Mouse (Mus musculus) heart, adult 9 months (tissue): ENCODE results near the gene Irs1.

Experiments used
- DNase-seq, 2 experiments: peaks; one replicate each; pipeline ENCODE4 v3.0.0; 2022; ENCODE audit warnings: low spot score in 2 of 2

Gene Irs1

DNA sequence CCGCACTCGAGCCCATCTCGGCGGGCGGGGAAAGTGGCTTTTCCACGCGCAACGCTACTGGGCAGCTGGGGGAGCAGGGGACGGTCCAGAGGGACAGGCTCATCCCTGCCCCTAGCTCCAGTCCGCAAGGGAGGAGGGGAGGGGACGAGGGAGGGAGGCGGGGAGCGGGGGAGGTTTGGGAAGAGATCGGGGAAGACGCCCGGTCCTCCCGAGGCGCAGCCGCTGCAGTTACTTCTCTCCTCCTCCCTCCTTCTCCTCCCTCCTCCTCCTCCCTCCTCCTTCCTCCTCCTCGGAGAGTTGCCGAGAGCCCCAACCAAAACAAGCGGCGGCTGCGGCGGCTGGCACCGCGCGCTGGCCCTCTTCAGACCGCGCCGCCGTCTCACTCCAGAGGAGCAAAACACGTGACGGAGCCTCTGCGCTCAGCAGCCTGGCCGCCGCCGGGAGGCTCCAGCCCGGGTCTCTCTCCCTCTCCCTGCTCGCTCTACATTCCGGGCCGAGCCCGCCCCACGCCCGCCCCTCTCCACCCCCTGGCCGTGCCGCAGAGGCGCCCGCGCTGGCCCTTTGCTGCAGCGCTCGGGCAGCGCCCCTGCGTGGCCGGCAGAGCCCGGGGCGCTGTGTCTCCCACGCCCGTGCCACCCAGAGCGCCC is at the start of gene Irs1:
TSS of gene Irs1 (minus strand) at position 266 of the 647 bp plus-strand sequence.
- peak; percentile 88 to 89 for DNase-seq

DNA sequence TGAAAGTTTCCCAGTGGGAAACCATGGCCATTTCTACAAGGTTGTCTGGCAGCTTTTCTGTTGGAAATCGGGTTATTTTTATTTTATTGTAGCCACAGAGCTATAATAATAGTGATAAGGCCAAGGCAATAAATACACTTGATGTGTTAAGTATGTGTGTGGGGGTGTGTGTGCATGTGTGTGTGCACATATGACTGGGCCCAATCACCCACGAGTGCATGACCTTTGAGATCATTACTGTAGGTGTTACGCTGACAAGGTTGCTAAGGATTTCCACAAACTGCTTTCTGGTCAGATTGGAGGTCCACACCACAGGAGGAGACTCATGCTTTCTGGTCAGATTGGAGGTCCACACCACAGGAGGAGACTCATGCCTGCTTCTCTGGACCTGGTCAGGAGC is 43.3 kb upstream of the Irs1 start:
- DNase-seq: no peak

DNA sequence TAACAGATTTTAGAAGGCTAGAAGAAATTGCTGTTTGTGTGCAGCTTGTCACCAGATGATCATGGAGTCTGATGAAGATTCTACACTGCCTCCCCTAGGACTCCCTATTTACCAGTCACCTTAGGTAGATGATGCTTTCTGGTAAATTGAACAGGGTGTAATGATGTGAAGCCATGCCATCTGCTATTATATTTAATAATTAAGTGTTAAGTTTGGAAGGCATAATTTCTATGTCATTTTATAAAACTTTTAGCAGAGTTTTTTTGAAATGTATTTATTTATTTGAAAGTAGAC is 38.7 kb upstream of the Irs1 start:
- DNase-seq: no peak

DNA sequence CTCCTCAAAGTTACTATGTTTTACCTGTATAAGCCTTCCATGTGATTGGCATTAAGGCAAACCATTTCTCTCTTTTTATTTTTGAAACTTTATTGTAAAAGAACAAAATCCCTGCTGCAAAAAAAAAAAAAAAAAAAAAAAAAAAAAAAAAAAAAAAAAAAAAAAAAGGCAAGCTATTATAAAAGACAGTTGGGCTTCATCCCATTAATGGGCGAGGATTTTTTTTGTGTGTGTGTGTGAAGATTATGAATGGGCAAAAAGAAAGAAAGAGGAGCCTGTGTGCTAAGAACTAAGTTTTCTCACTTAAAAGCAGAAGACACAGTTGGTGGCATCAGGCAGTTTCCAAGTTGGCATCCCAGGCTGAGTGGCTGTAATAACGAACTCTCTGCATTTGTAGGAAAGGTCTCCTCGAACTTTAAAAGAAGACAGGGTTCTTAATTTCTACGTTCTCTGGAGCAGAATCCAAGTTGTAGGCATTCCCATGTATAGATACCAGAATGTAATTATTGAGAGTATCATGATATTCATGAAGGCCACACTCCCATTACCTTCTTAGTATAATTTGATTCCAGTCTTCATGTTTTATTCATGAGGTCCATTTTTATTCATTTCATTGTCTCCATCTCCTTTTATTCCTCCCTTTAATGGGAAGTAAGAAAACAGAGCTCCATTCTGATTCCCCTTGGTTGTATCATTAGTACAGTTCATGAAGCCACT is 38.2 kb upstream of the Irs1 start:
- DNase-seq: no peak

DNA sequence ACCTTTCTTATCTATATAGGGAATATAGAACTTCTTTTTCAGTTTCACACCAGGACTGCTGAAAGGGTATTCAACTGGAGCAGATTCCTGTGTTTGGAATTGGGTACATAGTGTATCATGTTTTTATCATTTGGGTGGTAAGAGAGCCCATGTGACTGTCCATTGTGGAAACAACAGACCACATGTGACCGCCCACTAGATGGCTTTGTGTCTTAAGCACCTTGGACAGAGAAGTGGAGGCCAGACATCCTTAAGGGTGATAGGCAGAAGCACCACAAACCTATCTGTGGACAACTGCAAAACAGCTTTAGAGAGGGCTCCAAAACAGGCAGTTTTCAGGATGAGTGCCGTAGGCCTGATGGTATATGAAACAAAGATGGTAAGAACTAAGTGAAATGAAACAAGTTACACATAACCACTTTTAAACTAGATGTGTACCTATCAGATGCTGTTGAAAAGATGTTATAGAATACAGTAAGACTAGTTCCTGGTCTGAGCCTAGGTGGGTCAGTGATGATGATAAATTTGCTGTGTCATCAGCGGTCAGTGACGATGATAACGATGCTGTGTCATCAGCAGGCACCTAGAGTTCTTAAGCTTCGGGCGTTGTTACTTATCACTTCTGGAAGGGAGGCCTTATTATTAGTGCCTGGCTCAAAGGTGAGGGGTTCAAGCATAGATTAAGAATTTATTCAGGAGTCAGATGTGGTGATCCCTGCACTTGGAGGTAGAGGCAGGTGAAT is 37.0 kb upstream of the Irs1 start:
- DNase-seq: no peak

DNA sequence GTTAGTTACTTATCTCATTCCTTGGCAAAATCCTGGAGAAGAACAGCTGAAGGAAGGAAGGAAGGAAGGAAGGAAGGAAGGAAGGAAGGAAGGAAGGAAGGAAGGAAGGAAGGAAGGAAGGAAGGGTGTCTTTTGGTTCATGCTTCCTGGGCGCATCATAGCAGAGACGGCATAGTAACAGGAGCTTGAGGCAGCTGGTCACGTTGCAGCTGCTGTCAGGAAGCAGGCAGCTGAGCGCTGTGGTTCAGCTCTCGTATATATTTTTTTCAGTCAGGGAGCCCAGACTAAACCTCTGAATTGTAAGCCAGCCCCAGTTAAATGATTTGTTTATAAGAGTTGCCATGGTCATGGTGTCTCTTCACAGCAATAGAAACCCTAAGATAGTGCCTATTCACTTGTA is 34.9 kb upstream of the Irs1 start:
- DNase-seq: no peak

DNA sequence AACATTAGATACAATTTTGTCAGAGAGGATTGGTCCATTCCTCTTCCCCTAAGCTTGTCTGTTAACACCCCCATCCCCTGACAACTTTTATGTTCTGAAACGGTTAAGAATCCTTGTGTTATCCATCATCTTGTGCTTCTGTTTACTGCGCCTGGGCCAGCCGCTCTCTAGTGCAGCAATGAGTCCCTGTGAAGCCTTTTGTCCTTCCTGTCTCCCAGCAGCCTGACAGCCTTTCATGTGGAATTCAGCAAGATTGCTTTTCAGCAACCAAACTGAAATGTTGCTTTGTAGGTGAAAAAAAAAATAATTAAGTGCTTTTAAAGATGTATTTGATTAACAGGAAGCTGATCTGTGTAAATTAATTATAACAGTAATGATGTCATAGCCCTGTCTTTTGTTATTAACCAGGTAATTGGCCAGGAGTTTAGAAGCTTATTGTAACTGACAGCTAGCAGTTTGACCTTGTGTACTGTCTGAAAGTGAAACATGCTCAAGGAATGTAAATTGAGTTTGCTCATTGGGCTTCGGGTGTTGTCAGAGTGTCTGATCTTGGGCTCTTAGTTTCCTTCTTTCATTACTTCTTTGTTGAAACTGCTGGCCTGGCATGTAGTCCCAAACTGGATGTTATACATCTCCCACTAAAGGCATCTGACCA is 33.0 kb upstream of the Irs1 start:
- no peak for DNase-seq

DNA sequence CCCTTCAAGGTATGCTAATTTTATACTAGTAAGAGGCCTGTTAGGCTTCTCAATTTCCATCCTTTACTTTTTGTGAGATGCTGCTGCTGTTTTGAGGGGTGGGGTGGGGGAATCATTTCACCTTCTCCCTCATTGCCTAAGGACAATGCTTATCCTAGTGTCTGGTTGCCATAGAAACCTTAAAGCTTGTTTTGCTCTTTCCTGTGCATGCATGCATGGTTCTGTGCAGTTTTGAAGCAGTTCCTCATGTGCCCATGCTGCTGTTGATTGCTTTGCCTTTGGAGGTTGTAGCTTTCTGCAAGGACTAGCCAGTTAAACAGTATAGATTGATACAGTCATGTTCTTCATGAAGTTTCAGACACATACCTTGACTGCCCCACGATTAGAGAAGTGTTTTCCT is 30.2 kb upstream of the Irs1 start:
- DNase-seq: no peak

DNA sequence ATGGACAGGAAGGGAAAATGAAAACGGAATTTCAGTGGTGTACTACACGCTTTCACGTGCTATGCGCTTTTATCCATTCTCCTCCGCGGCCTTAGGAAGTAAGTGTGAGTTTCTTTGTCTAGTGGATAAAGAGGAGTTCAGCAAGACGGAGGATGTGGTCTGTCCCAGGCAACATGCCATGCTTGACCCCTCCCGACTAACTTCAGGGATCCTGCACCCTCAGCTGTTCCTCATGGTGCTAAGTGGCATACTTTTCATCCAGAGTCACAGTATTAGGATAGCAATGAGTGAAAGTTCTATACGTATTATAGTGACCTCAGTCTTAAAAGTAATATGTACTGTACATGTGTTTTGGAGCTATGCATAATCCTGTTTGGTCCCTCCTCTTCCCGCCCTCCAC is 29.6 kb upstream of the Irs1 start:
- no peak for DNase-seq

DNA sequence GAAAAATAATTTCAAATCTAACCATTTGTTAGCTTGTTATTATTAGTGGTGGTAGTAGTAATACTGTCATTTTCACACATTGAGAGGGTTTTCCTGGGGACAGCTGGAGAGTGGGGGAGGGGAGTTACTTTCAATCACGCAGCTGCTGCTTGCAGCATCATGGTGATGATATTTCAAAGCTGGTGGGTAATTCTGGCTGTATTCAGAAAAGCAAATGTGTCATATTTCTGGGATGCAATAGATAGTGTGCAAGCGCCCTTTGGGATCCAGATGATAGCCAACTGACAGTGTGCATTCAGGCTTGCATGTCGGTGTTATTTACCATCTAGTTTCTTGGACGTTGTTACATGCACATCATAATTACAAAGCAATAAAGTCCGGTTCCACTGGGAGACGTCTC is 29.2 kb upstream of the Irs1 start:
- DNase-seq: no peak

DNA sequence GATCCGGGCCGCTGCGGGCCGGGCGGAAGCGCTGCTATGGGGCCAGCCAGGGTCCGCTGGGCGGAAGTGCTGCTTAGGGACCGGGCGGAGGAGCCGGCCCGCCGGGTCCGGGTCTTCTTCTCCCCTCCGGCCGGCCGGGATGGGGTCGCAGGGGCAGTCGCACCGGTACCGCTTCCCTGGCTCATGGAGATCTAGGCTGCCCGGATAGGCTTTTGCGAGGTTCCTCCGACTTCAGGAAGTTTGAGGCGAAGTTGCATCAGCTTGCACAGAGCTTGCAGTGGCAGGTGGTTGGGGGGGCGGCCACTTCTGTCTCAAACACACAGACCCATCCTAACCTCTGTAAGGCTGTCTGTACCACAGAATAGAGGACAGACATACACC is 25.5 kb upstream of the Irs1 start:
- no peak for DNase-seq

DNA sequence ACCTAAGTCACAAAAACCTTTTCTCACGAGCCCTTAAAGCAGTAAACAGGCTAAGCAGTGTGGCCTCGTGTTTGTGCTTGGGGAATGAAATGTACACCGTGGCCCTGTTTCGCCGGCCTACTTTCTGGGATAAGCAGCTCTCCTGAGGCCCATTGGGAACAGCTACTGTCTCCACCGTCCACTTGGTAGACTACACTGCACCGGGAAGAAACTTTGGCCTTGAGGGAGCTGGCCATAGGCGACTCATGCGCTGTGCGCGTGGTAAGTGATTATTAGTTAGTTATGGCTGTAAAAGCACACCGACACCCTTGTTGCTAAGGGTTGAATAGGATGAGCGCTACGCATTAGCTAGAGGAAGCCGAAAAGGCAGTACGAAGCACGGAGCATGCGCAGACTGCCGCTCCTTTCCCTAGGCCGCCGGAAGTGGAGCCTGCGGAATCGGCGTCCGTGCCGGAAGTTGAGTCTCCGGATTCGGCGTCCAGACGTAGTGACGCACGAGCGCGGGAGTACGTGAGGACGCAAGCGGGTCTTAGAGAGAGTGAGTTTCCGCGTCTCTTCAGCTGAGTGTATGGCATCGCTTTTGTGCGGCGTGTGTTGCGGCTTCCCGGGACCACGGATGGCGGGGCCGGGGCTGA is 25.0 kb upstream of the Irs1 start, which contains the start of gene Rhbdd1:
TSS of gene Rhbdd1 (plus strand) at position 342 of the 635 bp plus-strand sequence.
- DNase-seq: peak; percentile 93 to 96

DNA sequence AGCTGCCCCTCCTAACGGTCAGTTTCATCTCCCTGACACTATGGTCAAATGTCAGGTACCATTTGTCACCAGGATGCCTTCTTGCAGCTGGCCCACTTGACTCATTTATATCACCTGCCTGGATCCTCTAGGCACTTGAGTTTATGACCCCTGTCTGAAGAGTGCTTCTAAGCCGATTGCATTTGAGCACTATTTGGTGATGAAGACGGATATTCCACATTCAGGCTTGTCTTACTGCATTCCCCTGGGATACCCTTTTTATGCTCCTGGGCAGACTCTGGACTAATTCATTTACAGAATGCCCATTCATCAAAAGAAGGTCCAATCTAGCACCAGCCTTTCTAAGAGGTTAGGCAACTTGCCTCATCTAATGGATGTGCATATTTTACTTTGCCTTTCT is 13.3 kb upstream of the Irs1 start:
- DNase-seq: no peak

DNA sequence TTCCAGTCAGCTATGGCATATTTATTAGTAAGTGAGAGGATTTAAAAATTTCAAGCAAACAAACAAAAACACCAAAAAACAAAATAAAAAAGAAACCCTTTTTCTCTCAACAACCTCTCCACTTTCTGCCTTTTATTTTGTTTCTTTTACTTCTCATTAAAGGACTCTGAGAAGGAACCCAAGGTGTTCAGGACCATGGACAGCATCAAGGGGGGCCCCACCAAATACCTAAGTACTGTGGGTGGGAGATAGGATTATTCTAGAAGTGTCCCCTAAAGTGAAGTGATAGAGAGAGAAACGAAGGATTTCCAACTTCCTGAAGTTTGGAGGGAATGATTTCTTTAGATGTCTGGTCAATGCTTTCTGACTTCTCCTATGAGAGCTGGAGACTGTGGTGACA is 7.4 kb upstream of the Irs1 start:
- no peak for DNase-seq

DNA sequence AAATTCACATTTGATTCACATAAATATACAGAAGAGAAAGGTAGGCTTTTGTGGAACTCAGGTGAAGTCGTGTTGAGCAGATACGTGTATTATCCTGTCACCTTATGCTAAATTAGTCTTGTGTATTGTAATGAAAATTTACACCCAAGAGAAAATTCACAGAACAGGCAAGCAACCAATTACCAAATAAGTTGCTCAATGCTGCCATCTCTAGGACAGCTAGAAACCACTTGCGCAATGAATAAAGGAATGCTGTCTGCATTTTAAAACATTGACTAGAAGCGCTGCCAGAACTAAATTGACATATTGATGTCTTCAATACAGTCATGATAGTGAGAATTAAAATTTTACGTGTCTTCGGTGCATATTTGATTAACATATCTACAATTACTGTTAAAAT is 2.9 kb upstream of the Irs1 start:
- peak in 1 of 2 experiments; percentile 44 for DNase-seq

DNA sequence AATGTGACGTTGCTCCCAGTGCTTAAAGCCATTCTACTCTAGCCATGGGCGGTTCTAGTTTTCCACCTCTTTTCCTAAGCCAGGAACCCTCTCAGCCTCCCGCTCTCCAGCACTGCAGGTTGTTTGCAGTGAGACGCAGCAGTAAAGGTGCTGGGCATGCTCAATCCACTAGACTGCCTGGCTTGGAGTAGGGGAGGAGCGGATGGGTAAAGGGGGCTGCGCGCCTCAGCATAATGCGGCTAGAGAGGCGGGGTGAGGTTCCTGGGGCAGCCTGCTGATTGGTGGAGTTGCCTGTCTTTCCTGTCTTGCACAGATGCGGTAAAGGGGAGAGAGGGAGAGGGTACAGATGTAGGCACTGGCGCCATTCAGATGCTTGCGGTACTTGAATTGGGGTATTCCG is 1.6 kb upstream of the Irs1 start:
- DNase-seq: peak; percentile 50 to 58

DNA sequence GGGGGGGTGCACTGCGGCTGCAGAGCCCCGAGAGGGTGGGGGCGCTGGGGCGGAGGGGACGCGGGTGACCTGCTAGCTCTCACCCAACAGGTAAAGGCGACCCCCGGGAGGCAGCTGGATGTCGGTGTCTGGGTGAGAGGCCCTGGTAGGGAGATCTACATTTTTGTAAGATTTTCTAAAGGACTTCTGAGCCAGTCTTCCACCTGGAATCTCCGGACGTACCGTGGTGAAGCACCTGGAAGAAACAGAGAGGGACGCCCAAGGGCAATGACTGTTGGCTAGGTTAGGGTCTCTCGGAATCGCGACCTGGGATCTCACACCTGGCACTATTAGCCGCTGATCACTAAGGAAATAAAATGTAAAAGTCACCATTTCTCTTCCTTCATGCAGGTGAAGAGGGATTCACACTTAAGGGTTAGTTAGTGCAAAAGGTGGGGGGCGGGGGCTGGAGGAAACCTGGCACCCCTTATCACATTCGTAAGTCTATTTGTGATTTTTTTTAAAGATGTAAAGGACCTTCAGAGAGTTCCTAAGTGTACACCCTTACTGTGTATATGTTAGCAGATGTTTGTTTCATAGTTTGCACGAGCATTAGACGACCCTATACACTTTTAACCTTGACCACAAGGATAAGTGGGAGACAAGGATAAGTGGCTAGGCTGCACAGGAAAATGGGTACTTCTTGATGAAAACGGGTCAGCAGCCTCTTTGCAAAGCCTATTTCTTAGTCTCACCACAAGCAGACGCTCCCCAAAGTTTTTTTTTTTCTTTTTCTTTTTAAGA is 905 bp upstream of the Irs1 start:
- DNase-seq: no peak

DNA sequence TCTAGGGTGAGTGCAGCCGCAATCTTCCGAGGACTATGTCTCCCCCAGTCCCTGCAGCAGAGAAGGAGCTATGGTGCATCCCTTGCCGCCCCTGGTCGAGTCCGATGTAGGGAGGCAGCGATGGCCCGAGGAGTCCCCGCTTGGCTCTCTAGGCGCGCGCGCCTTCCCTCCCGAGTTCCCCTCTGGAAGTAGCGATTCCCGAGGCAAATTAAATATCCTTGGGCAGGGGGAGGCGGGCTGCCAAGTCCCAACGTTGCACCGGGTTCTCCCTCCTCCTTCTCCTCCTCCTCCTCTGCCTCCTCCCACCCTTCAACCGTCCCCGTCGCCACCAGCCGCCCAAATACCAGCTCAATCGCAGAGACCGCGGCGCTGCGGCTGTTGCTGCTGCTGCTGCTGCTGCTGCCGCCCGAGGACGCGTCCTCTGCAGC is 479 bp downstream of the Irs1 start:
- DNase-seq: peak; percentile 84 to 87

DNA sequence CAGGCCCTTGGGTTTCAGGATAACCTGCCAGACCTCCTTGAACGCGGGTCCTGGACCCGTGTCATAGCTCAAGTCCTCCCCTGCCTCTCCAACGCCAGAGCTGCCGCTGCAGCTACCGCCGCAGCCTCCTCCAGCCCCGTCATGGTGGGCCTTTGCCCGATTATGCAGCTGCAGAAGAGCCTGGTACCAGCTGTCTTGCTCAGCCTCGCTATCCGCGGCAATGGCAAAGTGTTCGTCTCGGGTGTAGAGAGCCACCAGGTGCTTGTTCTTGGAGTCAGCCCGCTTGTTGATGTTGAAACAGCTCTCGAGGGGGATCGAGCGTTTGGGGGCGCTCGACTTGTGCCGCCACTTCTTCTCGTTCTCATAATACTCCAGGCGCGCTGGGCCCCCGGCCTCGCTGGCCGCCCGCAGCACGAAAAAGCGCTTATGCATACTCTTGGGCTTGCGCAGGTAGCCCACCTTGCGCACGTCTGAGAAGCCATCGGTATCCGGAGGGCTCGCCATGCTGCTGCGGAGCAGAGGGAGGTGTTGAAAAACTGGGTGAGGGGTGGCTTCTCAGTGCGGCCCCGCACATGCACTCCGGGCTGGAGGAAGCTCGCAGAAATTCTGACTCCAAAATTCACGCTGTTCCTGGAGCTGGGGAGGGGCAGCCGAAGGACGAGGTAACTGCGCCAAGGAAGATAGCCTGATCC is 1.1 kb downstream of the Irs1 start:
- DNase-seq: peak; percentile 36 to 57

DNA sequence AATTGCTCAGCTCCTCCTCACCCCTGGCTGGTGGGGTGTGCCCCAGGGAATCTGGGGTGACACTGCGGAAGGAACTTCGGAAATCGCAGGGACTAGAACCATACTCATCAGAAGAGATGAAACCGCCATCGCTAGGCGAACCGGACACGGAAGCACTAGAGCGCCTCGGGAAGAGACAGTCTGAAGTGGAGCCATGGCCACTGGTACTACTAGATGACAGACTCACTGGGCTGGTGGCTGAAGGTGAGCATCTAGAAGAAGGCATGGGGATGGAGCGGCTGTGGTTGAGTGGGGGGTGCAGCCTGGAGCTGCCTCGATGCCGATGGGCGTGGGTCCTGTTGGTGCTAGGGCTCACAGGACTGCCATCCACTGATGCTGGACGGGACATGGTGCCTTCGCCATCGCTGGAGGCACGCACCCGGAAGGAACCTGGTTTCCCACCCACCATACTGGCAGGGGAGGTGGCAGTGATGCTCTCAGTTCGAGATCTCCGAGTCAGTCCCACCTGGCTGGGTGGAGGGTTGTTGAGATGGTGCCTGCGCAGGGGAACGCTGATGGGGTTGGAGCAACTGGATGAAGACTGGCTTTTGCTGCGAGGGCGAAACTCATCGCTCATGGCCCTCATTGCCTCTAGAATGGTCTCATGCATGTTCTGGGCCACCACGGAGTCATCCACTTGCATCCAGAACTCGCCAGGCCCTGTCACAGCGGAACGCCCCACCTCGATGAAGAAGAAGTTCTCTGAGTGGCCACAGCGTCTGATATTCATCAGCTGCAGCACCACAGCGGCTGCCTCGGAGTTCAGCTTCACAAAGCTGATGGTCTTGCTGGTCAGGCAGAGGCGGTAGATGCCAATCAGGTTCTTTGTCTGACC is 1.9 kb downstream of the Irs1 start:
- DNase-seq: no peak
